Mouse (Mus musculus) ES-Bruce4 (cell line): Measurements from ENCODE around the gene Scfd2.

ENCODE experiments used
- CTCF ChIP-seq: IDR thresholded peaks from one replicate; pipeline ENCODE4 v1.8.1; 2011; ENCODE audit warnings: low read depth, low read length
- POLR2A ChIP-seq: IDR thresholded peaks from one replicate; pipeline ENCODE4 v1.8.1; 2011; ENCODE audit warnings: low read length; ENCODE audit not compliant: insufficient read depth

DNA sequence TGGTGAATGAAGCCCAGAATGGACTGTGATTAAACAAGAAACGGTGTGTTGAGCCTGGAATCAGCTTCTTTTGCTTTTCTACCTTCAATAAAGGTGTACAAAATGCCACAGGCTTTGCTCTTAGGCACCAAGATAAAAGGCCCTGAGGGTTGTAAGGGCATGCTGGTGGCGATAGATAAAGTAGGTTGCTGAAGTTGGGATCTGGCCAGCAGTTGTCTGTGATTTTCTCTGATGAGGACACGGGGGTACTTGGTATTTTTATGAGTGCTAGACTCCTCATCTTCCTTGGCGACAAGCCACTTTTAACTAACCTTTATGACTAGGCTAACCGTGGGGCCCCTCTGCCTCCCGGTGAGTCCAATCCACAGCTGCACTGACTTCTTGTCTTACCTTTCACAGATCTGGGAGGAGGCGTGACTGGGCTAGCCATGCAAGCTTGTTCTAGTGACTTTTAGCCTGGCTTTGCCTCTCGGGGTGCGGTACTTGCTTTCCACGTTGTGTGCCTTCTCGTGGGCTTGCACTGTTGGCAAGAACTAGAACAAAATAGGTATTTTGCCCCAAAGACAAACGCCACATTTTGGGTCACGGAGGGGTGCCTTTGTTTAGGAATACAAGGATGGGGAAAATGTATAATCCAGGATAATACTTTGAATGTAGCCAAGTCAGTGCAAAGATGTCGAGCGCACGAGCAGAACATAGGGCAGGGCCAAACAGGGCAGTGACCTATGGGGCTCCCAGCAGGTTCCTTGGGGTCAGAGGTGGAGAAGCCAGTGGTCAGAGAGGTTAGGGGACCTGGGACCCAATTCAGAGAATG, 337.3 kb downstream of the Scfd2 start:
- TF ChIP-seq POLR2A (no peak), CTCF (no peak)
